Mouse (Mus musculus): ENCODE results near the gene Rnf26. TPM values are rescaled to one million over a fixed set of nuclear protein-coding genes. Genes with fewer than 3 reads are reported as not detected.

Rnf26 gene
- total and polyA plus RNA-seq, 3 experiments: 6.5 to 7.3 (median 6.7) TPM

- Histone ChIP-seq H3K9ac (ENCODE audit: low read depth, low read length) (peak overlapping the region; percentile 58), H3K36me3 (ENCODE audit: control insufficient read depth, insufficient read depth, low read length) (no peaks in the 10 kb centered on the region), H3K79me2 (replicated peaks; ENCODE audit: control insufficient read depth, insufficient read depth, low read length) (no peaks in the 10 kb centered on the region), H3K27me3 (ENCODE audit: control insufficient read depth, insufficient read depth, low read length) (no peaks in the 10 kb centered on the region), H3K27ac (peak overlapping the region; percentile 80), H3K4me1 (ENCODE audit: control insufficient read depth, insufficient read depth, low read length) (peaks cover 3% of the 10 kb centered on the region; the same call in 1 of the 2 replicates), H3K4me3 (peak overlapping the region; percentile 39)
- 54% methylated on average over 14 of the region's 14 CpGs for WGBS
- intact Hi-C loops (cut with DNase I): loop anchor here (5.0 kb wide), 1 partner anchor 37 kb away; the partner anchor contains the start of gene C1qtnf5
- peak in 1 of 2 experiments; percentile 35 for DNase-seq
- TF ChIP-seq CTCF (IDR thresholded peaks at IDR 0.05) (no peak), EP300 (IDR thresholded peaks at IDR 0.05; ENCODE audit: insufficient read depth, low read depth, low read length) (no peak), POLR2A (IDR thresholded peaks at IDR 0.05; ENCODE audit: insufficient read depth, low read depth, low read length) (no peak)
These were observed 43.0 kb downstream of the Rnf26 start for GRCm38 (mm10) chr9:44070113-44070843.

- peak overlapping the region; percentile 83 for H3K9ac ChIP-seq (ENCODE audit: low read depth, low read length)
- H3K36me3 ChIP-seq (ENCODE audit: control insufficient read depth, insufficient read depth, low read length): no peaks in the 10 kb centered on the region
- no peaks in the 10 kb centered on the region for H3K27me3 ChIP-seq (ENCODE audit: control insufficient read depth, insufficient read depth, low read length)
- peak in 1 of 2 experiments; percentile 54 for DNase-seq
- H3K4me1 ChIP-seq (ENCODE audit: control insufficient read depth, insufficient read depth, low read length): peaks cover 3% of the 10 kb centered on the region; the same call in 1 of the 2 replicates
- H3K27ac ChIP-seq: peak overlapping the region; percentile 80
- intact Hi-C loops (cut with DNase I): loop anchor here (2.0 kb wide), 1 partner anchor 20 kb away; no protein-coding TSS in a partner anchor
- WGBS: 13% methylated on average over 7 of the region's 7 CpGs
- no peaks in the 10 kb centered on the region for H3K79me2 ChIP-seq (replicated peaks; ENCODE audit: control insufficient read depth, insufficient read depth, low read length)
- TF ChIP-seq EP300 (IDR thresholded peaks at IDR 0.05; ENCODE audit: insufficient read depth, low read depth, low read length): no peak
- peak; percentile 85 for TF ChIP-seq POLR2A (IDR thresholded peaks at IDR 0.05; ENCODE audit: insufficient read depth, low read depth, low read length)
- peak overlapping the region; percentile 39 for H3K4me3 ChIP-seq
These were observed 44.1 kb downstream of the Rnf26 start for GRCm38 (mm10) chr9:44069252-44069651.

- peaks cover 3% of the 10 kb centered on the region; the same call in 1 of the 2 replicates for H3K4me1 ChIP-seq (ENCODE audit: control insufficient read depth, insufficient read depth, low read length)
- H3K79me2 ChIP-seq (replicated peaks; ENCODE audit: control insufficient read depth, insufficient read depth, low read length): no peaks in the 10 kb centered on the region
- 66% methylated on average over 6 of the region's 6 CpGs for WGBS
- no peak overlapping the region; the same call in 1 of the 2 replicates for H3K27ac ChIP-seq
- peak in 1 of 2 experiments; percentile 39 for DNase-seq
- intact Hi-C loops (cut with DNase I): loop anchor here (2.0 kb wide), 1 partner anchor 21 kb away; no protein-coding TSS in a partner anchor
- H3K36me3 ChIP-seq (ENCODE audit: control insufficient read depth, insufficient read depth, low read length): no peaks in the 10 kb centered on the region
- TF ChIP-seq CTCF (IDR thresholded peaks at IDR 0.05): no peak
- no peak for TF ChIP-seq POLR2A (IDR thresholded peaks at IDR 0.05; ENCODE audit: insufficient read depth, low read depth, low read length)
- TF ChIP-seq EP300 (IDR thresholded peaks at IDR 0.05; ENCODE audit: insufficient read depth, low read depth, low read length): no peak
- no peak overlapping the region for H3K4me3 ChIP-seq
- no peak overlapping the region for H3K9ac ChIP-seq (ENCODE audit: low read depth, low read length)
- no peaks in the 10 kb centered on the region for H3K27me3 ChIP-seq (ENCODE audit: control insufficient read depth, insufficient read depth, low read length)
These were observed 45.4 kb downstream of the Rnf26 start for GRCm38 (mm10) chr9:44067960-44068330.

GRCm38 (mm10) chr9:44067241-44067959 lies 45.9 kb downstream of the Rnf26 start:
- Histone ChIP-seq H3K4me1 (ENCODE audit: control insufficient read depth, insufficient read depth, low read length) (peaks cover 3% of the 10 kb centered on the region; the same call in 1 of the 2 replicates), H3K79me2 (replicated peaks; ENCODE audit: control insufficient read depth, insufficient read depth, low read length) (no peaks in the 10 kb centered on the region), H3K27me3 (ENCODE audit: control insufficient read depth, insufficient read depth, low read length) (no peaks in the 10 kb centered on the region), H3K27ac (peak overlapping the region; percentile 82), H3K36me3 (ENCODE audit: control insufficient read depth, insufficient read depth, low read length) (no peaks in the 10 kb centered on the region), H3K9ac (ENCODE audit: low read depth, low read length) (peak overlapping the region; percentile 83), H3K4me3 (peak overlapping the region; percentile 53)
- intact Hi-C loops (cut with DNase I): no loop called here
- WGBS: 5% methylated on average over 15 of the region's 15 CpGs
- TF ChIP-seq EP300 (IDR thresholded peaks at IDR 0.05; ENCODE audit: insufficient read depth, low read depth, low read length): no peak
- DNase-seq: no peak

- WGBS: under 1% methylated on average over 38 of the region's 38 CpGs
- intact Hi-C loops (cut with DNase I): loop anchor here (1.0 kb wide), 1 partner anchor 83 kb away; no protein-coding TSS in a partner anchor
- DNase-seq: peak; percentile 99 to 100
- Histone ChIP-seq H3K27ac (peak within 1 kb of the TSS; percentile 82), H3K79me2 (replicated peaks; ENCODE audit: control insufficient read depth, insufficient read depth, low read length) (no peaks in the 10 kb centered on the region), H3K27me3 (ENCODE audit: control insufficient read depth, insufficient read depth, low read length) (no peaks in the 10 kb centered on the region), H3K4me3 (peak within 1 kb of the TSS; percentile 53), H3K4me1 (ENCODE audit: control insufficient read depth, insufficient read depth, low read length) (peaks cover 3% of the 10 kb centered on the region; the same call in 1 of the 2 replicates), H3K9ac (ENCODE audit: low read depth, low read length) (peak within 1 kb of the TSS; percentile 83), H3K36me3 (ENCODE audit: control insufficient read depth, insufficient read depth, low read length) (no peaks in the 10 kb centered on the region)
- TF ChIP-seq CTCF (IDR thresholded peaks at IDR 0.05) (0 out of 2 replicates have a peak, but pooled peaks have one; percentile 98), POLR2A (IDR thresholded peaks at IDR 0.05; ENCODE audit: insufficient read depth, low read depth, low read length) (peak; percentile 73), EP300 (IDR thresholded peaks at IDR 0.05; ENCODE audit: insufficient read depth, low read depth, low read length) (peak; percentile 64)
These were observed 46.5 kb downstream of the Rnf26 start, which contains the start of gene Usp2 for GRCm38 (mm10) chr9:44066785-44067225. Gene Usp2, plus strand, starts transcription at chr9:44067021.
